Mouse (Mus musculus): ENCODE measurements around the gene Svop.

DNA sequence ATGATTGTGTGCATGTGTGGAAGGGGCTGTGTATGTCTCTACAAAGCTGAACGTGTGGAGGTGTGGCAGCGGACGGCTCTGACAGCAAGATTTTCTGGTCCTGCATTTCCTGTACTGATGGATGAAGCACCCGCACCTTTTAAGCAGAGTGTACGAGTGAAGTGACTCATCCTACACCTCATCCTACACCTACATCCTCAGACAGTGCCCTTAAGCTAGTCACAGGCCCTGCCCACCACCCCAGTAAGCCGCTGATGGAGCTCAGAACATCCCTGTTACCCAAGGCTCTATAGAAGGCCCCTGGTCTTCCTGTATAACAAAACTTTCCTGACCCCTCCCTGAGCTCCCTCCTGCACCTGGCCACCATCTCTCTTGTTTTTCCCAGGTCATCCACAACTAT is 67.0 kb downstream of the Svop start:
- TF ChIP-seq POLR2A (IDR thresholded peaks at IDR 0.05; ENCODE audit: low read depth, low read length) (no peak), CTCF (IDR thresholded peaks at IDR 0.05; ENCODE audit: borderline replicate concordance, insufficient read depth, low read length) (no peak)

Measured in embryonic fibroblast, embryonic 13.5 days (primary cell).